Mouse (Mus musculus) c-Kit-positive CD71-negative TER-119-negative erythroid progenitor cells, embryonic 14.5 days (primary cell): ENCODE data around the gene Zfp36l2.

ENCODE experiments used
- DNase-seq: peaks from one replicate; pipeline ENCODE4 v3.0.0-alpha.2; 2013; ENCODE audit warnings: low read depth

Zfp36l2 gene

DNA sequence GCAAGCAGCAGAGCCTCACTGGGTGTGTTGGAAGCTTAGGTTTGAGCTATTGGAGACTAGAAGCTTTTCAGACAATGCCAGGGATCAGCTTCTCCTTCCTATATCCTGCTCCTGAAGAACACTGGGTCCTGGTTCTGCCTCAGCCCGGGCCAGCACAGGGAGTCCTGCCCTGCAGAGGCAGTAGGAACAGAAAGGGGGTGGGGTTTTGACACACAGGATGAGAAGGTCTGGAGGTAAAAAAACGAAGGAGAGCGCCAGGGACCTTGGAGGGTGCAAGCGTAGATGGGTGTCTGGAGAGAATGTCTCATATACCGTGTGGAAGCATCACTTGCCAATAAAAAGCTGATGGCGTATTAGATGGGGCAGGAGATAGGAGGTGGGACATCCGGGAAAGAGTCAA lies 11.3 kb downstream of the Zfp36l2 start:
- no peak for DNase-seq

DNA sequence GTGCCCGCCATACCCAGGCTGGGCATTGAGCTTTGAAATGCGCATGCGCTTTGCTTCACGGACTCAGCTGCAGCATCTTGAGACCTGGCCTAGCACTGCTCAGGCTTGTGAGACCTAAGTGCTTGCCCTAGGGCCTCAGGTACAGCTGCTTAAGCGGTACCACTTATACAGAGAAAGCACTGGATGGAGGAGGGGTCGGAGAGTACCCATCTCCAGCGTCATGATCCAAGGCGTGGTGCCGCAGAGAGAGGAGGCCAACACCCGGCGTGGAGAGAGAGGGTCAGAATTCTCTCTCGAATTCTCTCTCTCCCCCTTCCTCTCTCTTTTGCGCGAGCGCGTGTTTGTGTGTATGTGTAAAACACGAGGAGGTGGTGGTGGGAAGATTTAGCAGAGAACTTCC lies 12.6 kb downstream of the Zfp36l2 start:
- no peak for DNase-seq

DNA sequence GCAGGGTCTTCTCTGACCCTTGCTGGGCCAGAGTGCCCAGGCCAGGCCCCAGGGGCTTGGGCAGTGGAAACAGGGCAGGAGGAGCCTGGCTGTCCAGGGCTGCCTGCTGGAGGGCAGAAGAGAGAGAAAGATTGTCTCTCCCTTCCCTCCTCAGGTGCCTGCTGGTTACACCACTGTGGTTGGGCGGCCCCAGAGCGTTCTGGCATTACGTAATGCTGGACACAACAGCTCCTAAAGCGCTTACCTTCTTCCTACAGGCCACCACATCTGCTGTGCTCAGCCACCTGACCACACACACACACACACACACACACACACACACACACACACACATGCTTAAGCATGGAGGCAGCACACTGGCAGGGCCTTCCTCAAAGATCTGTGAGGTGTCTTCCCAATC lies 20.4 kb downstream of the Zfp36l2 start:
- DNase-seq: no peak

DNA sequence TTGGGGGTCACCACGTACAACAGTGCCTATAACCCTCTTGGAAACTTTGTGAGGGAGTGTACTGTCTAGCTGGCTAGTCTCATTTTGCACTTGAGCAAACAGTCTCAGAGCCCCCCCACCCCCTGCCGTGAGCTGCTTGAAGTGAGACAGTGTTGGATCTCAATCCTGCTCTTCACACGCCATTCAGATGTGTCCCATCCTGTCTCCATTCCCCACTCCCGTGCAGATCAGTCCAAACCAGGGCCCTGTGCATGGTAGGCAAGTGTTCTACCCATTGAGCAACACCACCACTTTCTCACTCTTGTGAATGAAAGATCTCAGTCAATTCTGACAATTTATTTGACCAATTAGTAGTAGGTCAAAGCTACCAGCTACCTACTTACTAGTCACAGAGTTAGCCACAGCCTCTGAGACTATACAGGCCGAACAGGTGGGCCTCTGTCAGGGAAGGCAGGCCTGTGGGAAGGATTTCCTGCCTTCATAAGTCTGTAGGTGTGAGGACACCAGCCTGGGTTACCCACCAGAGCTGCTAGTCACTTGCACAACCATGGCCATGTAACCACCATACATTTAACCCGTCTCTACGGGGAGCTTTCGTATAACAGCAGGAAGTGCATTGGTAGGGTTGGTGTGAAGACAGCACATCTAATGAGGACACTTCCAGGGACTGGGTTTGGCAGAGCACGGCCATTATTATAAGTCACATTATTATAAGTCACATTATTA lies 21.4 kb downstream of the Zfp36l2 start:
- no peak for DNase-seq

DNA sequence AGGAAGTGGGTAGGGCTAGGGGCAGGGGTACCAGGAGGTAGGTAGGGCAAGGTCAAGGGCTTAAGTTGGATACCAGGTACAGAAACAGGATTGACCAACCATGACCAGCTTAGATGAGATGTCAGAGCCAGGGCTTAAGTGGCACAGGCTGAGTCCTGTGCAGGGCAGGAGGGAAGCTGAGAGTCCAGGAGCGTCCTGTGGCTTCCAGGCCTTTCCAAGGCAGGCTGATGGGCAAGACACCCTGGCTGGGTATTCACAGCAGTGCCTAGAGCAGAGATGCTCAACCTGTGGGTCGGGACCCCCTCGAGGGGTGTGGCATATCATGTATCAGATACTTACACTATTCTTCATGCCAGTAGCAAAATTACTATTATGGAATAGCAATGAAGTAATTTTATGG lies 22.0 kb downstream of the Zfp36l2 start:
- DNase-seq: no peak

DNA sequence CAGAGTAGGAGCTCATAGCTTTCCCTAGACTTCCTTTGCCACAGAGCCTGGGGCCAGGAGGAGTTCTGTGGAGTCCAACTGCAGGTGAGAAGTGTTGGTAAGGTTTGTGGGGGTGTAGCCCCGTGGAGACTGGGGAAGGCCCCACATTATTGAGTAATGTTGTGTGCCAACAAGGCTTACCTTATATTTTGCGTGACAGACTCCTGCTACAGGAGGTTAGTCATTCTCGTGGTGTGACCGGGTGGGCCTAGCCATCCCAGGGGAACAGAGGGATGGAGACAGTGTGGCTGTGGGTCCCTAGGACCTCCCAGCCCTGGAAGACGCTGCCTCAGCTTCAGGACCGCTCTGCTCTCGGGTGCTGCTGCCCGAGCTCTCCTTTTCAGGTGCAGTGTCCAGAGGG lies 23.6 kb downstream of the Zfp36l2 start:
- DNase-seq: no peak

DNA sequence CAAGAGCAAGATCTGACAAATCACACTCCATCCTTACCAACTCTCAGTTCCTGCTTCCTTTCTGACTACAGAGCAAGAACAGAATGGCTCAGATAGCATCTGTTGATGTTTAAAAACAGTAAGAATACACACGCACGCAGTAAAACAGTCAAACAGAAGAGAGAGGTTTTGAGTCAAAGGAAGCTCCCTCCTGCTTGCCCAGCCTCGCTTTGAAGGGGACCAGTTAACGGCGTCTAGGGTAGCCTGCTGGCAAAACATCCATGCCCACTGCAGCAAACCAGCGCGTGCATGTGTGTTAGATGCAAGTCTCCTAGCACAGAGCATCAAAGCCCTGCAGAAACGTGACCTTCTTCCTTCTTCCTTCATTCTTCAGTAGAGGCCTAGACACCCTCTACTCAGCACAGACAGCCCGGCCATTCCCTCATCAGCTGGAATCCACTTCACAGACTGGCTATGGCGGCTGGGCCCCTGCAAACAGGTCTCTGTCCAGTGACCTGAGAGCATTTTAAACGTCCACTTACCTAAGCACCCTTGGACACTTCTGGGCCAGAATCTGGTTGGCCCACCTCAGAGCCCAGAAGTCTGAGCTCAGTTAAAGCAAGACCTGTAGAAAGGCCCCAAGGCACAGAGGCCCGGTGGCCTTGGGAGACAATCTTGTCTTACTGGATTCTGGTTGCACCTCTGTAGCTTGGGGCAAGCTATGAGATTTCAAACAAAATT lies 24.5 kb downstream of the Zfp36l2 start:
- no peak for DNase-seq

DNA sequence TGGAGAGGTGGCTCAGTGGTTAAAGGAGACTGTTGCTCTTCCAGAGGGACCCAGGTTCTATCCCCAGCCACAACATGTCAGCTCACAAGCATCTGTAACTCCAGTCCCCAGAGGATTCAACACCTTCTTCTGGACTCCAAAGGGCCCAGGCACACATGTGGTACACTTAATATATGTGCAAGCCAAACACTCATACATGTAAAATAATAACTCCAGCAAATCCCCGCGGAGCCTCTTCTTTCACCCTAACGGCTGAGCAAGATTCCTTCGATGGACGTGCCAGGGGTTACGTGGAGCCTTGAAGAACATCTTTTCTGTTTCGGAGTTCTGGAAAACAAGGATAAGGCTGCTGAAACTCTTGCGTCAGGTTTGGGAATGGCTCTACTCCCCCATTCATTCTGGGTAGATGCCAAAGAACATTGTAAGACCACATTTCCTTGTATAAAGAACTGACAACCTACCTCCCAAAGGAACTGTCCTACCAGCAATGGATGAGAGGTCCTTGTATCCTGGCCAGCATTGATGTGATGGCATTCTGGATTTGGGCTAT lies 25.5 kb downstream of the Zfp36l2 start:
- no peak for DNase-seq

DNA sequence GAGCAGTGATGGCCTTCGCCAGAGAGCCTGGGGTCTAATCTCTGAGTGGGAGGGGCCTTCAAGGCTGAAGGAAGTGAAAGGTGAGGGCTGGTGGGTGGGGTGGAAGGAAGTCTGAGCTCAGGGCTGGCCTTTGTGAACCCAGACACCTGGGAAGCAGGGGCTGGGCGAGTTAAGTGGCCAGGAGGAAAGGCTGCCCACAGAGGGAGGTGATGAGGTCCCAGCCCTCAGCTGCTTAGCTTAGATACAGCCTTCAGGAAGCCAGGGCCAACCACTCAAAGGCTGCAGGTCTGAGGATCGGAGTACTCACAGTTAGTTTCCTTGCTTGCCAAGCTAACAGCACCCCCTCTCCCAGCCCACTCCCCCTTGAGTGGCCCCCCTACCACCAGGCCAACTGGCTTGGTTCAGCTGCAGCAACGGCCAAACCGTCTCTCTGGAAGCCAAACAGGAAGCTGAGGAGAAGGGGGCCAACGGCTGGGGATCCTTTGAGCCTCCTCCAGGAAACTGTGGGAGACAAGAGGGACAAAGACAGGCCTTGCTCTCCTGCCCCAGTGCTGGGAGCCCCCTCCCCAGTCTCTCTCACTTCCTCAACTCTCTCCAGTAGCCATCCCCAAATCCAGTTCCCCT lies 26.4 kb downstream of the Zfp36l2 start:
- no peak for DNase-seq

DNA sequence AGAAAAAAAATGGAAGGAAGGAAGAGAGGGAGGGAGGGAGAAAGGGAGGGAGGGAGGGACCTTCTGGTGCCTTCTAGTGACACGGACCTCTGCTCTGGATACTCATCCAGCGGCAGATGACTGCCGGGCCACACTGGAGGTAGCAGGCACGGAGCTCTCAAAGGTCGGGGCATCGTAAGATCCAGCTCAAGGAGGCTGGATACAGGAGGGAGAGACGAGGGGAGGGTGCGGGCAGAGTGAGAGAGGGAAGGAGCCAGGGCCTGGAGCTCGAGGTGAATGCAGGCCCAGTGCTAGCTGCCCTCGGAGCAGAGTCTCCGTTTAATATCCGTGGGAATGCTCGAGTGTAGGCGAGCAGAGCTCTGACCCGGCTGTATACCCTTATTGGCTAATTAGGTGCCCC lies 28.9 kb downstream of the Zfp36l2 start:
- no peak for DNase-seq

DNA sequence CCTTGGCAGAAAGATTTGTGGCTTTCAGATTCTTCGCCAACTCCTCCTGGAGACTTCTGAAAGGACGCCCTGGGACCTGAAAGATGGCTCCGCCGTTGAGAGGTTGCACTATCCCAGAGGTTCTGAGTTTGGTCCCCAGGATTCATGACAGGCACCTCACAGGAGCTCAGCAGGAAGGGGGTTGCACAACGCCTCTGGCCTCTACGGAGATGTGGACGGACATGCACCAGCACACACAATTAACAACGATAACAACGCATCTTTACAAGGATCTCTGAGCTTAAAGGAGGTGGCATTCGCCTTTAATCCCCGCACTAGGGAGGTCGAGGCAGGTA lies 29.3 kb downstream of the Zfp36l2 start:
- DNase-seq: no peak

DNA sequence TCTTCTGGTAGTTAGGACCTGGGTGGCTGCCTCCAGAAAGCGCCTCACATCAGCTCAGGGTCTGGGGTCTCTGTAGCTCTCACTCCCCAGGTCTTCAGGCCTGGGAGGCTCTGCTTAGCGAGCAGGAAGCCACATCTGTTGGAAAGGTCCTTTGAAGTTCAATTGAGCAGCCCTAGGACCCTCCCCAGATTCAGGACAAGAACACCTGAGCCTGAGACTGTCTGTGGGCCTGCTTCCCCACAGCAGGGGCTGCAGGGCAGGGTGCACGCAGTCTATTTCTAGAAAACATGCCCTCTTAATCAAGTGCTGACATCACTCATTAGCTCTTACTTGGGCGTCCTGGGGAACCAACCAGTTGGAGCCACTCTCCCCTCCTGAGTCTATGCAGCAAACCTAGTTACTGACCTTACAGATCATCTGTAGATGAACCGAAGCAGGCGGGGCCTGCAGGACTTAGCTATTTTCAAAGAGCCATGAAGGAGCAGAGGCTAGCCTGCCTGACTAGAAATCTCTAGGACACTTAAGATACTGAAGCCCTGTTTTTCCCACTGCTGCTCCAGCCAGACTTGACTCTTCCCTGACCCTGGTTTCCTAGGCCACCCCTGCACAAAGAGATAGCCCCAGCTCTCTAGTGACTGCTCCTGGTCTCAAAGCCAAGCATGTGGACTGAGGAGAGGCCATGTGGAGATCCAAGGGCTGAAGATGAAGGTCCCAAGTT lies 29.8 kb downstream of the Zfp36l2 start:
- no peak for DNase-seq

DNA sequence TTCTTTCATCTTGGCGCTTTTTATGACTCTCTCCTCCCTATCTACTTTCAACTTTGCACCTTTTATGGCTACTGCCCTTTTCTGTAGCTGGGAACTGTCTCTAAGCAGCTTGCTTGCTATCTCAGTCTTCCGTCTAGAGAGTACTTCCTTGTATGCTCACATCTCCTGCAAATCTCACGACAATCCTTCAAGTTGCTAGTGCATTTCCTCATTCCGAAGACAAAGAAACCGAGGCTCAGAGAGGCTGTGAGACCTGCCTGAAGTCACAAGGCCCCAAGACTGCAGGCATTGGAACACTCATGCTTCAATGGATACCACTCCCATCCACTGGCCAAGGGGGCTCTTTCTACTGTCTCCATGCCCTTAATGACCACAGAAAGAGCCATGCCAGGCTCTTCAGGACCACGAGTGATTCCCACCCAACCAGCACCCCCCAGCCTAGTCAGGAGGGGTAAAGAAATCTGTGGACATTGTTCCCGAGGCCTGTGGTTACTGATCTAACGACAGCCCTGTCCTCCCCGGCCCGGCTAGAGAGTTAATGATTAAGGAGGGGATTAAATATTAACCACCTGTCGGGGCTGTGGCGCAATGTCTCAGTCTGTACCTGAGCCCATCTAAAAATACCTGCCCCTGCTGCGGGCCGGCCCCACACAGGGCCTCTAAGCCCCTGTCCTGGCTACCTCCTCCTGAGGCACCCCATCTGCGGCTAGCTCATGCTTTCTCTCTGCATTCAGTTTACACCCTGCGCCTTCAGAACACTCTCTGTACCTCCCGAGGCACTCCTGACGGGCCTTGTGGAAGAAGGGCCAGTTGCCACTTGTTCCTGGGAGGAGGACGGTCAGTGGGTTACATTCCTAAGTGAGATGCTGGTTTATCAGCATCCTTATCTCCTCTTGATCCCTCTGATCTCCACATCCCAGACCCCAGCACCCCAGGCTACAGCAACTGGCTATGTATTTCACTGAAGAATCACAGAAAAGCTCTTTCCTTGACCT lies 30.7 kb downstream of the Zfp36l2 start:
- no peak for DNase-seq

DNA sequence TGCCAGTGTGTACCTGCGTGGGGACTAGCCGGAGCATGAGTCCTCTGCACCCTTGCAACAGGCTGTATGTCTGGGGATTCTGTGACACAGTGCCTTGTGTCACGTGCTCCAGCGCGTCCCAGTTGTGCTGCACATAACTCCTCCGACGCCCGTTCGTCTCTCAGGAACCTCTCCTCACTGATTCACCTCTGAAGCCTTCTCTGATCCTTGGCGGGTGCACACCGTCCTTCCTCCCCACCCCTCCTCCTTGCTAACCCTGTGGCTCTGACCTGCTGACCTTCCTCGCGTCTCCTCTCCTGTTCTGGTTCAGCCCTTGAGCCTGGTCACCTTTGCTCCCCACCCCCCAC lies 31.5 kb downstream of the Zfp36l2 start:
- DNase-seq: no peak

DNA sequence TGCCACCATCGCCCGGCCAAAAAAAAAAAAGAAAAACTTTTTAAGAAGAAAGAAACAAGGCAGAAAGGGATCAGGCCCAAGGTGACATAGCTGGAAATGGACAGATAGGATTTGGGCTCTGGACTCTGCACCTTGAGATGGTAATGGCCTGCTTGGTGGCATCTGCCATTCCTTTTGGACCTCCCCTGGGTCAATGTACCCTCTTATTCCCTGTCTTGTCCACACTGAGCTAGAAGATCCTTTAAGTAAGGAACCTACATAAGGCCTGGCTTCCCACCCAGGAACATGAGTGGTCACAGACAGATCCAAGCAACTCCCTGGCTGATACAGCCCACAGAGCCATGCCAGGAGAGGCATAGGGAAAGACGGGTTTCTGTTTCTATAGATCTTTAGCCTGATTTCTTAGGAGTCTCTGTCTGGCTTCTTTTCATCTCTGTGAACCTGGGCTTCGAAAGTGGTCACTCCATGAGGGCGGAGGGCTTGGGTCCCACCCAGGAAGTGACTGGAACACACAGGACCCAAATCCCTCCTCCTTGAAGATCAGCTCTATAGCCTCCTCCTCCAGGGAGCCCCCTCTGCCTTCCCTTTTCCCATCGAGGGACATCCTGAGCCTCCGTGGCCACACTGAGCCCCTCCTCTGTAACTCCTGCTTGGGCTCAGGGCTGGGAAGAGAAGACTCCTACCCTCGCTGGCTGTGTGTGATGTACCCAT lies 32.1 kb downstream of the Zfp36l2 start:
- DNase-seq: no peak

DNA sequence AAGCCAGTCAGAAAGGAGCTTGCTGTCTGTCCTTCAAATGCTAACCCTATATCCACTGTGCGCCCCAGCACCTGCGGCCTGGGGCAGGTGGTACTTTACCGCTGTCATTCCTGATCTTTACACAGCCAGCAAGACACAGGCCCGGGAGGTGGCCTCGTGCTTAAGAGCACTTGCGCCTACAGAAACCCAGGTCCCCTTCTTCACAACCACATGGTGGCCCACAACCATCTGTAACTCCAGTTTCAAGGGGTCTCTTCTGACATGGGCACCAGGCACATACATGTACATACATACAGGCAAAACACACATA lies 32.8 kb downstream of the Zfp36l2 start:
- DNase-seq: no peak

DNA sequence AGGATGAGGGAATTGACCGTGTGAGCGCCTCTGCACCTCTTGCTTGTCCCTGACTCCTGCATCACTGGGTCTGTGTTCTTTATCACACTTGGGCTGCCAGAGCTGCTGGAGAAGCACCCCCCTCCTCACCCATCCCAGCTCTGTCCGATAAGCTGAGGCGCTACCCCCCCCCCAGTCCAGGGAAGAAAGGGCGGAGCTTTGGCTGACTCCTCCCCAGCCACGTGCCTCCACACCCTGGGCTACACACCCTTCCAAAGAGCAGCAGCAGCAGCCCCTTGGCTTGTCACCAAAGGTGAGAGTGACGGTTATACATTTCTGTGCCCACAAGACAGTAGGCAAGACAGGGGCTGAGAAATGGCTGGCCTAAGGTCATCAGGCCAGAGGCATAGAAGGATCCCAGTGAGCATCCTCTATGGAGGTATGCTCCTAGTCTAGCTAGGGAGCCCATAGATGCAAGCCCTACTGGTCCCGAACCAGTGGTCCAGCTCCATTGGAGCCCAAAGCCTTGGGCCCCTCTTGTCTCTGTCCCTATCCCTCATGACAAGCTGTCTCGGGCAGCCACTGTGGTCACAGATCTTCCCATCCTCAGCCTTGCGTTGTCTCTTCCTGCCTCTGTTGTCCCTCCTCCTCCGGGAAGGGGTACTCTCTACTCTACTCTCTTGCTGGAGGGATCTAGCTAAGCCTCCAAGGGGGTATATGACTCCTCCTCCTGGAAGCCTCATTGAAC lies 33.3 kb downstream of the Zfp36l2 start:
- DNase-seq: no peak

DNA sequence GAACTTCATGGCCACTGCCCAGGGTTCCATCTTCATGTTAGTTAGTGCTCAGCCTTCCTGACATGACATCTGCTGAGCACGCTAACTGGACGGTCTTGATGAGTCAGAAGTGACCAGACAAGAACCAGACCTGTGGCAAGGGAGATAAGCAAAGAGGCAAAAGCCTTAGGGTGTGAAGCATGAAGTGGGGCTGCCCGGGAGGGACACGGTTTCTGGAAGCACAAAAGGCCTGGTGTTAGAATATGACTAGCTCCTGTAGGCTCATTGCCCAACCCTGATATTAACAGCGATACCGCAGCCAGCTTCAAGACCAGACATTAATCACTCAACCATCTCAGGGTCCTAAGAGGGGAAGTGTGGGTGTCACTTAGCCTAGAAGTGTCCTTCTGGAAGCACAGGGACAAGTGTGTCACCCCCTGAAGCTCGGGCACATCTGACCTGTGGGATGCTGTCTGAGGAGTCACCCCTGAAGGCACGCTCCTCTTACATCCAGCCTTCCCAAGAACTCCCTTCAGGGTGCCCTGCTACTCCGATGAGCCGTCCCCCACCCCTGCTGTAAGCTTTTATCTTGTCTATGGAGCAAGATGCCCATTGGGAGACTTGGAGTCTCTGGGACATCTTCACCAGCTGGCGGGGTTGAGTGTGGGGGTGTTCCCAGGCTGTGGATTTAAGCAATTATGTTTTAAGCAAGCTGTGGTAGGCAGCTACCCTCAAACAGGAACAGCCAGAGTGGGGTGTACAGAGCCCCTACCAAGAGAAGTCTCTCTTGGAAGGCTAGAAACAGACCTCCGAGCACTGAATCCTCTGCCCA lies 34.6 kb downstream of the Zfp36l2 start:
- DNase-seq: no peak

DNA sequence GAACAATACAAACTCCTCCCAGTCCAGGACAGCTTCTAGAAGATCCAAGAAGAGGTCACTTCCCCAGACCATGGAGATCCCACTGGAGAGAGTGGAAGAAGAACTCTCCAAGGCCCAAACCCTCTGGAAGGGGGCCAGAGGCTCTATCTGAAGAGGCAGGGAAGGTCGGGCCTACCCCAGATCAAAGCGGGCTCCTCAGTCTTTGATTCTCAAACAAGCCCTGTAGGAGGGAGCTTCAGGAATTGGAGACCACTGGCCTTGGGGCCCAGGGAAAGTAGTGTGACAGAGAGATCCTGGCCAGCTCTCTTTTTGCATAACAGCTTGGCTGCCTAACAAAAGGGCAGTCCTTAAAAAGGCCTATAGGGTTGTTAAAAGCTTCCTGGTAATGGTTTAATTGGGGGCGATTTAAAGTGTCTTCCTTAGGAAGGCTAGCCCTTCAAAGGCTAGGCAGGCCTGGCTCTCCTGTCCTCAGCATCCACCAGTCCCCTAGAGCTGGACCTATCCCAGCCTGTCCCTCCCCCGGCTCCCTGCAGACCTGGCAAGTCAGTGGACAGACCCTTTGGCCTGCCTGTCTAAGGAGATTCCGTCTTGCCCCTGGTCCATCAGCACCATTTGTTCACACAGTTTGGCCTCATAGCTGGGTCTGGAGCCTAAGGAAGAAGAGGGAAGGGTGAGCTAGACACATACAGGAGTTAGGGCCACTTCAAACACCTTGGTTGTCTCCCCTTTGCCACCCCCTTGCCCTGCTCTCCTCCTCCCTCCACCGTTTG lies 35.4 kb downstream of the Zfp36l2 start:
- no peak for DNase-seq
